Mouse (Mus musculus): Measurements from ENCODE around the gene Fam83e.

The Fam83e gene

GRCm38 (mm10) chr7:45739820-45740219, 18.8 kb downstream of the Fam83e start:
- DNase-seq (ENCODE audit: low spot score in 2 of 2) = no peak

DNA sequence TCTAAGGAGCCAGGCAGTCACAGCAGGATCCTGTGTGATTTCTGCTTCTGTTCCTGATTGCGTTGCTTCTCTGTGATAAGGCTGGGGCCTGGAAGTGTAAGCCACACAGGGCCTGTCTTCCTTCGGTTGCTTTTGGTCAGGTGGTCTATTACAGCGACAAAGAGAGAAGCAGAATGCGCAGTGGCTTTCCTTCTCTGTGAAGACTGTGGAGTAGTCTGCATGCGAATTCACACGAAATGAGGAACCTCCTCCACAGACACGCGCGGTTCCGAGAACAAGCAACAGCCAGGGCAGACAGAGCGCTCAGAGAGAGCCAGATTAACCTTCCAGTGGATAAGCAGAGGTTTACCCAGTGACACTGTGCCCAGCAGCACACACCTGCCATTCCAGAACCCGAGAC, 20.3 kb downstream of the Fam83e start:
- no peak for DNase-seq (ENCODE audit: low spot score in 2 of 2)

DNA sequence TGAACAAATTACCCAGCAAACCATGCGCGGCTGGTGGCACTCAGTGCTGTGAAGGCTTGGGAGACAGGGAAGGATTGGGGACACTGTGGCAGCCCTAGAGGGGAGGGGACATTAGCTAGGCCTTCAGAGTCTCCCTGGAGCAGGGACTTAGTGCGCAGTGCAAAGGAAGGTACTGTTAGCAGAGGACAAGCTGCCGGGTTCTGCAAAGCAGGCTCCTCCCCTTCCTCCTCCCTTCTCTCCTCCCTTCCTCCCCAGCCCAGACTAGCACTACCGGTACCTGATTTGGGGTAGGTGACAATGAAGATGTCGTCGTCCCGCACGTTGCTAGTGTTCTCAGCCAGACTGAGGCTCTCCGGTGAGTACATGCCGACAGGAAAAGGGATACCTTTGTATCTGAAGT, 20.8 kb downstream of the Fam83e start:
- DNase-seq (ENCODE audit: low spot score in 2 of 2) = peak in 1 of 2 experiments; percentile 28

DNA sequence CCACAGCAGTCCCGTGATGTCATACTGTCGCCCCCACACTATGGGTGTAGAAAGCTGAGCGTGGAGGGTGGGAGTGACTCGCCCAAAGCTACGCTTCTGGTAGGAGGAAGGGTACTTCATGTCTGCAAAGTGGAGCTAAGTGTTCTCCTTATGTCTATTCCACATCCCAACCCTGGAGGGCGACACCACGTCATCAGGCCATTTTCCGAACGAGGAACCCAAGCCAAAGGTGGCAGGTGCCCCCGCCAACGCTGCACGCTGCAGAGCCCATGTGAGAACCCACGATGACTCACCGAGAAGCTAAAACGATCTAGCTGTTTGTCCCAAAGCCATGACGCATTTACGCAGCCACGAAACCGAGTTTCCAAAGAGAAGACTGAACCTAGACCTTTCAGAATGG, 21.3 kb downstream of the Fam83e start:
- peak; percentile 83 to 84 for DNase-seq (ENCODE audit: low spot score in 2 of 2)

- peak; percentile 43 to 60 for DNase-seq (ENCODE audit: low spot score in 2 of 2)
Measured at GRCm38 (mm10) chr7:45744387-45744786, 23.4 kb downstream of the Fam83e start.

- DNase-seq (ENCODE audit: low spot score in 2 of 2) = no peak
Measured at GRCm38 (mm10) chr7:45746518-45746917, 25.5 kb downstream of the Fam83e start.

GRCm38 (mm10) chr7:45747450-45747849, 26.4 kb downstream of the Fam83e start:
- no peak for DNase-seq (ENCODE audit: low spot score in 2 of 2)

DNA sequence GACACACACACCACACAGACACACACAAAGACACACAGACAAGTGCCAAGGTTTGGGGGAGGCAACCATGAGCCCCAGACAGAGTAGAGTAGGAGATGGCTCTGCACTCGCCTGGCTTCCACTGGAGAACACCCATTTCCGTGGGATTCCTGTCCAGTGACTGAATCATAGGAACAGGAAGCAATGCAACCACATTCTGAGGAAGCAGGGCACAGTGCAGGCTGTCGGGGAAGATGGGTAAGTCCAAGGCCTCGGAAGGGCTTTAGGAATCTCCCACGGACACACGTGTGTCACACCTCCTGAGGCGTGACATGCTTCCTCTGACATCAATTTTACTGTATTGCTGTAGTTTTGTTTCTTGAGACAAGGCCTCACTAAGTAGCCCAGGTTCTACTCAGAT, 27.1 kb downstream of the Fam83e start:
- DNase-seq (ENCODE audit: low spot score in 2 of 2) = no peak

DNA sequence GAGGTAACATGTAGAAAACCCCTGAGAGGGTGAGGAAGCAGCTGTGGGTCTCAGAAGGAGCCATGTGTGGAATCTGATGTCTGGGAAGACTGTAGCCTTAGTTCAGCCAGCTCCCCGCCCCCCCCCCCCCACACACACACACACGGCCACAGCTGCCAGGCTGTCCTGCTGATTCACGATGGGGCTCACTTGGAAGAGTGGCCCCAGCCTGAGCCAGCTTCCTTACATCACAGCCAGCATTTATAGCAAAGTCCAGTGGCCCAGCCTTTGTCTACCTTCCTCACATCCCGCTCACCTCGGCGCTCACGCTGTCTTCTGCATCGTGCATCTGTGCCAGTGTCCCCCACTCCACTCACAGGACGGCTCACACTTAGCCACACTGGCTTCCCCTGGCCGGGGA, 28.4 kb downstream of the Fam83e start:
- DNase-seq (ENCODE audit: low spot score in 2 of 2) = no peak

GRCm38 (mm10) chr7:45750162-45750561, 29.1 kb downstream of the Fam83e start:
- DNase-seq (ENCODE audit: low spot score in 2 of 2) = no peak

- no peak for DNase-seq (ENCODE audit: low spot score in 2 of 2)
Measured at GRCm38 (mm10) chr7:45755703-45756102, 34.7 kb downstream of the Fam83e start.

DNA sequence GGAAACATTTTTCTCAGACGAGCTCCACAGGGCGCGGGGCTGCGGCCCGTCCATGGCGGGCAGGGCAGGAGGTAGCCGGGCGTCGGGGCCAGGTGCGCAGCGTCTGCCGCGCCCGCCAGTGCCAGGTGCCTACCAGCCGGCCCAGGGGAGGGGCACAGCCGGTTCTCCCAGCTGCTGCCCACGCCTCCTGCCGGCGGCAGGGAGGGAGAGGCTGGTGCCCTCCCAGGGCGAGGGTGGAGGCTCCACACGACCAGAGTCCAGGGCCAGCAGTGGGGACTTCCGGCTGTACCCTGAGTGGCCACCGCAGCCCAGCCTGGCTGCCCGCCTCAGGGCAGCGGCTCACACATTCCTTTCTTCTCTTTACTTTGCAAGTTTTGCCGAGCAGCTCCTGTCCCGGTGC, 38.4 kb downstream of the Fam83e start:
- no peak for DNase-seq (ENCODE audit: low spot score in 2 of 2)

GRCm38 (mm10) chr7:45760151-45760550, 39.1 kb downstream of the Fam83e start:
- no peak for DNase-seq (ENCODE audit: low spot score in 2 of 2)

GRCm38 (mm10) chr7:45765995-45766394, 45.0 kb downstream of the Fam83e start:
- DNase-seq (ENCODE audit: low spot score in 2 of 2) = no peak

- DNase-seq (ENCODE audit: low spot score in 2 of 2) = no peak
Measured at GRCm38 (mm10) chr7:45766764-45767163, 45.8 kb downstream of the Fam83e start.

- no peak for DNase-seq (ENCODE audit: low spot score in 2 of 2)
Measured at GRCm38 (mm10) chr7:45767500-45767899, 46.5 kb downstream of the Fam83e start.

DNA sequence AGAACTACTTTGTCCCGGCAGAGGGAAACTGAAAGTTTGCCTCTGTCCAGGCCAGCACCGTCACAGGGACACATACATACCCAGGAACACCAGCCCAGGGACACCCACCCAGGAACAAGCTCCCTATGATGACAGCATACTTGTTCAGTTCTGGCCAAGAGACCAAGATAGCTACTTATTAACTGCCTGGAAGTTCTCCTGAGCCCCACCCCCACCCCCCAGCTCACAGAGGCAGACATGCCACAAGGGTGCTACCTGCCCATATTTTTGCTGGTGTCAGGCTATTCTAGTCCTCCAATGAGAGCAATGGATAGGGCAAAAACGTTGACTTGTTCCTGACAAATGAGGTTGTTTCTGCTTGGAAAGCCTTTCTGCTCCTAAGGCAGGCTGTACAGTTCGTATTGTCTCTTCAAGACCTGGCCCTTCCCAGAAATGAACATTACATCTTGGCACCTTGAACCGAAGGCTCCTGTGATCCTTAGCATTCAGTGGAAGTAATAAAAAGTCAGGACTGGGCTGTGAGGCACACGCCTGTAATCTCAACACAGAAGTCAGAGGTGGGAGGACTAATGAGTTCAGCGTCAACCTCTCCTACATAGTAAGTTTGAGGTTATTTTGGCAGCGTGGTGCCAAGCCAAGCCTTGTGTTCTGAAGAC, 49.5 kb downstream of the Fam83e start:
- DNase-seq (ENCODE audit: low spot score in 2 of 2) = no peak

GRCm38 (mm10) chr7:45771101-45771500, 50.1 kb downstream of the Fam83e start:
- DNase-seq (ENCODE audit: low spot score in 2 of 2) = no peak

DNA sequence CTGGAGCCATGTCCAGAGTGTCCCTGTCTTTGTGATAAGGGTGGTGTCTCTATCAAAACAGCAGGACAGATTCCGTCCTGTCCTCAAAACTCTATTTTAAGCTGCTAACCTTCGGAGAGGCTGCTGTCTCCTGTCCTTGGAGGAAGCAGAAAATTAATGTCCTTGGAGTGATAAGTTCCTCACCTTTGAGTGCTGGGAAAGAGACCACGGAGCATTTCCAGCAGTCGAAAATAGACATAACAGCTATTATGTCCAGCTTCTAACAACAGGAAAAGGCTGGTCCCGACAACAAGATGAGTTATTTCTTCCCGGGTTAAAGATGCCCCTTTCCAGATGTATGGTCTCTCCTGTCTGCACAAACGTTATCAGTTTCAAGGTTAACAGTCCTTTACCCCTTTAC, 54.2 kb downstream of the Fam83e start:
- no peak for DNase-seq (ENCODE audit: low spot score in 2 of 2)
